Mouse (Mus musculus): ENCODE results near the gene Cnot6l. TPM values are rescaled to one million over a fixed set of nuclear protein-coding genes. Genes with fewer than 3 reads are reported as not detected.

The Cnot6l gene
- polyA plus RNA-seq, 1 experiment: 54.2 TPM

DNA sequence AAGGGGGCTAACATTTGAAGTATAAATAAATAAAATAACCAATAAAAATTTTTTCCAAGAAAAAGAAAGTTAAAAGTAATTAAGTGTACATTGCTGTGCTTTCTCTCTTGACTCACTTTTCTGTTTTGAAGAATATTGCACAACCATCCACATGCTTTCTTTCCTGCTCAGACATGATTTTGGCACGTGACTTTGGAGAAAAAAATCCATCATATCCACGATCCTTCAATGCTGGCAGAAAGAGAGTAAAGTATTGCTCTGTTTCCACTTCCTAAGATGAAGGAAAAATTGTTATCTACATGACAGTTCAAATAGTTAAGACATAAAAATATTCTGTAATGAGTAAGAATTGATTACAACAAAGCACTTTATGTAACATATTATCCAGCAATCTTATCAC lies 72.5 kb downstream of the Cnot6l start:
- TF ChIP-seq POLR2A (IDR thresholded peaks at IDR 0.05; ENCODE audit: borderline replicate concordance, low read depth, low read length) (no peak), CTCF (IDR thresholded peaks at IDR 0.05; ENCODE audit: low read depth, low read length) (no peak)

DNA sequence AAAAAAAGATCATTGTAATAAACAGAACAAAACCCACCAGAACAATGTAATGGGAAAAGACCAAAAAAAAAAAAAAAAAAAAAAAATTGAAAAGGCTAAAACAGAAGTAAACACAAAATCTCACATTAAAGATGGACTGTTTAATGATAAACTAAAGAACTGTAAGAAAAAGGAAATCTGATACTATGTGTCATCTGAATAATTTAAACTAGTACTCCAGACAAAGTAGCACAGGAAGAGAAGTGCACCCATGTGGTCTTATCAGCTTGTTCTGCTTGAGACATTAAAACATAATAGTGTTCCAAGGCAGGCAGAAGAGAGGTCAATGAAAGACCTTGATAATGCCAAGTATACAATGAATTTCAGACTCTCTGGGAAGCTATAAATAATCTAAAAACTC lies 78.6 kb downstream of the Cnot6l start:
- Histone ChIP-seq H3K4me3 (ENCODE audit: insufficient read depth, low read length) (no peak overlapping the region), H3K4me1 (ENCODE audit: control insufficient read depth, insufficient read depth, low read length) (peaks cover 5% of the 10 kb centered on the region), H3K27ac (ENCODE audit: insufficient read depth, low read depth, low read length) (no peak overlapping the region)
- TF ChIP-seq POLR2A (IDR thresholded peaks at IDR 0.05; ENCODE audit: borderline replicate concordance, low read depth, low read length) (no peak), CTCF (IDR thresholded peaks at IDR 0.05; ENCODE audit: low read depth, low read length) (no peak)

More for the DNA sequence above, 72.5 kb downstream of the Cnot6l start:
- Histone ChIP-seq H3K27ac (ENCODE audit: insufficient read depth, low read depth, low read length) (no peak overlapping the region), H3K4me3 (ENCODE audit: insufficient read depth, low read length) (no peak overlapping the region), H3K4me1 (ENCODE audit: control insufficient read depth, insufficient read depth, low read length) (peaks cover 7% of the 10 kb centered on the region)

DNA sequence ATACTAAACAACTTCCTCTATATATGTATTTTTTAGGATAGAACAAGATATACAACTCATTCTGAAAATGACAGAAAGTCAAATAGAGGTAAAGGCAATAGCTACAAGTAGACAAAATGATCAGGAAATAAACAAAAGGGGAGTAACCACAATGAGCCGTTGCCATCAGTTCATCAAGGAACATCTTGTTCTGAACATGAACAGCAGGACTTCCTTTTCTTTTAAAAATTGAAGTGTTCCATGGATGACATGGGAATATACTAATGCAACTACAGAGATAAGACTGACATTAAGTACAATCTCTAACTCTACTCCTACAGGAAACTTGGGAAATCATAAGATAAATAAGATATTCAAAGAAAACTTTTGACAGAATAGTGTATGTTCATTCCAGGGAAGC lies 84.9 kb downstream of the Cnot6l start:
- H3K4me1 ChIP-seq (ENCODE audit: control insufficient read depth, insufficient read depth, low read length): no peaks in the 10 kb centered on the region
- TF ChIP-seq POLR2A (IDR thresholded peaks at IDR 0.05; ENCODE audit: borderline replicate concordance, low read depth, low read length) (no peak), CTCF (IDR thresholded peaks at IDR 0.05; ENCODE audit: low read depth, low read length) (no peak)
- no peak overlapping the region for H3K27ac ChIP-seq (ENCODE audit: insufficient read depth, low read depth, low read length)
- H3K4me3 ChIP-seq (ENCODE audit: insufficient read depth, low read length): no peak overlapping the region

DNA sequence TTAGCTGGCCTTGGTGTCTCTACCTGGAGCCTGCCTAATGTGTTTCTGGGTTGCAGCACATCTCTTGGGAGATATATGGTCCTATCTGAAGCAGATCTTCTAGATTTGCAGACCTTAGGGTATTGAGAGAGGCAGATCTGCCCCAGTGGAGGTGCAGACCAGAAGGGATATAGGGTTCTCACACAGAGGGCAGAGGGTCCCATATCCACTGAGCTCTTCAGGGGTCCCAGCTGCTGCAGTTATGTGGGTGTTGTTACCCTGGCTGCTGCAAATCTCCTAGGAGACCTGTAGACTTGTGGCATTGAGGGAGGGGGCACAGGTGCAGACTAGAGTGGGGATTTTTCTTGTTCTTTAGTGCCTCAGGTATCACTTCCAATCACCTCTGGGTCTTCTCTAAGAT lies 98.4 kb downstream of the Cnot6l start:
- H3K4me3 ChIP-seq (ENCODE audit: insufficient read depth, low read length): no peak overlapping the region
- TF ChIP-seq CTCF (IDR thresholded peaks at IDR 0.05; ENCODE audit: low read depth, low read length) (no peak), POLR2A (IDR thresholded peaks at IDR 0.05; ENCODE audit: borderline replicate concordance, low read depth, low read length) (no peak)
- H3K27ac ChIP-seq (ENCODE audit: insufficient read depth, low read depth, low read length): no peak overlapping the region
- no peaks in the 10 kb centered on the region for H3K4me1 ChIP-seq (ENCODE audit: control insufficient read depth, insufficient read depth, low read length)

DNA sequence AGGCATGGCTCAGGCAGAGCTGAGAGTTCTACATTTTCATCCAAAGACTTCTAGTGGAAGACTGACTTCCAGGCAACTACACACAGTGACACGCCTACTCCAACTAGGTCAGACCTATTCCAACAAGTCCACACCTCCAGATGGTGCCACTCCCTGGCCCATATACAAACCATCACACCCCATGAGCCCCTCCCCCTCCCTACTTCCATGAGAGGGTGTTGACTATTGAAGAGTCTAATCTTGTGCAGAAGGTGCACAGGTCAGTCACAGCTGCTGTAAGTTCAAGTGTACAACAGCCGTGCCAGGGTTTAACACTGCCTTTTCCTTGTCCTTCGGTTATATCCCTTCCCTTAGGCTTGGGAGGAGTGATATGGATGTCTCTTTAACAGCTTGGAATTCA lies 121.5 kb downstream of the Cnot6l start:
- no peak overlapping the region for H3K27ac ChIP-seq (ENCODE audit: insufficient read depth, low read depth, low read length)
- TF ChIP-seq CTCF (IDR thresholded peaks at IDR 0.05; ENCODE audit: low read depth, low read length): no peak
- TF ChIP-seq POLR2A (IDR thresholded peaks at IDR 0.05; ENCODE audit: borderline replicate concordance, low read depth, low read length): no peak
- no peaks in the 10 kb centered on the region for H3K4me1 ChIP-seq (ENCODE audit: control insufficient read depth, insufficient read depth, low read length)

DNA sequence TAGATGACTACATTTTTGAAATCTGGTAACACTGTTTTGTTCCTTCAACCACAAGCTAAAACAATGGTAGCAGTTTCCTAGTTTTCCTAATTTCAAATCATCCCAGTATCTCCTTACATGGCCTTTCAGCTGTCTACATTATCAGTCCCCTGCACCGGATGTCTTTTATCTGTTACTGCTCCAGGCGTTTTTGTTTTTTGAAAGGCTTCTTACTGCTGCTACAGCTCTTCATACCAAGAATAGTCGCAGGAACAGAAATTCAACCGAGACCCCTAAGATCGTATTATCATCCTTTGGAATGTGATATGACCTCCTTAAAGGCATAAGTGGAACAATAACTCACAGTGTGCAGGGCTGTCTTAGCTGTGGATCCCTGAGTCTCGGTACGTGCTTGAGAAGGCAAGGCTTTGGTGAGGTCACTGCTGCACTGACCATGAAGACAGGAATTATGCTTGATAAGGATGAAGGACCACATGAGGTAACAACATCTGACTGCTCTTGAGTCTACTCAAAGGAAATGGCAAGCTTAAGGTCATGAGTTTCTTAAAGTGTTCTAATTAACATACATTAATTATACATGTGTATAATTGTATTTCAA lies 122.4 kb downstream of the Cnot6l start:
- H3K4me3 ChIP-seq (ENCODE audit: insufficient read depth, low read length): no peak overlapping the region
- no peak overlapping the region for H3K27ac ChIP-seq (ENCODE audit: insufficient read depth, low read depth, low read length)
- no peaks in the 10 kb centered on the region for H3K4me1 ChIP-seq (ENCODE audit: control insufficient read depth, insufficient read depth, low read length)
- TF ChIP-seq CTCF (IDR thresholded peaks at IDR 0.05; ENCODE audit: low read depth, low read length) (no peak), POLR2A (IDR thresholded peaks at IDR 0.05; ENCODE audit: borderline replicate concordance, low read depth, low read length) (no peak)

More for the DNA sequence above, 121.5 kb downstream of the Cnot6l start:
- no peak overlapping the region for H3K4me3 ChIP-seq (ENCODE audit: insufficient read depth, low read length)

DNA sequence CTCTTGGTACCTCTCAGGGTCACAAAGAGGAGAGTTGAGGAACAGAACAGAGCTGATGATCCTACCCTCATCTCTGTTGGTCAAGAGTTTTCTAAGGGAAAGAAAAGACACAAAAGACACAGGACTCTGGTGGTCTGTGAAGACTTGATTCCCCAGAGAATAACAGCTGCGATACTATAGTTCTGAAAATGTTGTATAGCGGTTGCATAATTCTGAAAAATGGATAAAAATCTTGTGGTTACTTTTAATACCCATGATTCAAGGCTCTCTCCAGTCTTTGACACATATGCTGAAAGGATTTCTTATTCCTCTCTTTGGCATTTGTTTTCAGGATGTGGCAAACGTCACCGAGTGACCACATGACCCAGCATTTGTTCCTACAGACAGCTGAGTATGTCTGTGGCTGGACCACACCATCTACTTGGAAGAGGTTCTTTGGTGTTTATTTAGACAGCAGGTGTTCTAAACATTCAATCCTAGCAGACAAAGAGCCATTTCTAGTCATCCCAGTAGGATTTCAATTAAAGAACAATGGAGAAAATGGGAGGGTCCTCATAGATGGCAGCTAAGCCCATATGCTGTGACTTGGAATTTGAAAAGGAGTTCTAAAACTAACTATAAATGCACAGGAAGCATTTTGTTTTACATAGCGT lies 124.7 kb downstream of the Cnot6l start:
- Histone ChIP-seq H3K27ac (ENCODE audit: insufficient read depth, low read depth, low read length) (no peak overlapping the region), H3K4me3 (ENCODE audit: insufficient read depth, low read length) (no peak overlapping the region), H3K4me1 (ENCODE audit: control insufficient read depth, insufficient read depth, low read length) (no peaks in the 10 kb centered on the region)
- TF ChIP-seq POLR2A (IDR thresholded peaks at IDR 0.05; ENCODE audit: borderline replicate concordance, low read depth, low read length): no peak
- TF ChIP-seq CTCF (IDR thresholded peaks at IDR 0.05; ENCODE audit: low read depth, low read length): no peak

DNA sequence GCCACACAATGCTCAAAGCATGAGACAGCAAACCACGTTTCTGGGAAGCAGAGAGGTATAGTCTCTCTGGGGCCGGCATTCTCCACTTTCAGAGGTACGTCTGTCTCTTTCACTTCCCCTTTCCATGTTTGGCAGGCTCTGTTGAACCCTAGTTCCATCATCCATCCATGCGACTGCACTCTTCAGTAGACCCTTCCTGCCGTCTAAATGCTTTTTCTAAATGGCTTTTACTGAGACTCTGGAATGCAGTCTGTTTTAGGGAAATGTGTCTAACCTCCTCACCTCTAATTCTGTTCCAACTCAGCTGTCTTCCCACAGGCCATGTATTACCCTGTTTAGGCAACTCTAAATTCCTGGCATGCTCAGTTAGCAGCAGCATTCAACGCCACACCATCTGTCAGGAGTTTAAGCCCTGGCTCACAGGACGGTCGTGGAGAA lies 126.3 kb downstream of the Cnot6l start:
- no peak overlapping the region for H3K4me3 ChIP-seq (ENCODE audit: insufficient read depth, low read length)
- no peaks in the 10 kb centered on the region for H3K4me1 ChIP-seq (ENCODE audit: control insufficient read depth, insufficient read depth, low read length)
- no peak overlapping the region for H3K27ac ChIP-seq (ENCODE audit: insufficient read depth, low read depth, low read length)
- TF ChIP-seq CTCF (IDR thresholded peaks at IDR 0.05; ENCODE audit: low read depth, low read length): no peak
- no peak for TF ChIP-seq POLR2A (IDR thresholded peaks at IDR 0.05; ENCODE audit: borderline replicate concordance, low read depth, low read length)

DNA sequence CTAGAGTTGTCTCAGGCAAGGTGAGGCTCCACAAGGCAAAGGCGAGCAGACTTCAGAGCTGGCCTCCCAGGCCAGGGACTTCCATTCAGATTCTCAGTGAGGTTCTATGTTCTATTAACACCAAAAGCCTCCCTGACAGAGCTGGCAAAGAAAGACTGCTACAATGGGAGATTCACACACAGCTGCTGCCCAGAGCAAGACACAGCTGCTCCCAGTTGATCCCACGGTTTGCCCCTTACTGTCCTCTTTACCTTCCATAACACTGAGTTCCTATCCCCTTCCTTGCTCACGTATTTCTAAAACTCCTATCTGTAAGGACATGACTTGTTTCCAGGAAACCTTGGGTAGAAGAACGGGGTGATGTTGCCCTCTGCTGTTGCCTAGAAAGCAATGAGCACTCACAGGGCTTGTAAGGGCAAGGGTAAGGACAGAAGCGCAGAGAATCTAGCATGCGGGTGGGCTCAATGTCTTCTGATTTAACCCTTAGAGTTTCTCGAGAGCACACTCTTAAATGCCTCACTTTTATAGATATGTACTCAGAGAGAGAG lies 127.8 kb downstream of the Cnot6l start:
- Histone ChIP-seq H3K4me3 (ENCODE audit: insufficient read depth, low read length) (no peak overlapping the region), H3K27ac (ENCODE audit: insufficient read depth, low read depth, low read length) (no peak overlapping the region), H3K4me1 (ENCODE audit: control insufficient read depth, insufficient read depth, low read length) (no peaks in the 10 kb centered on the region)
- no peak for TF ChIP-seq POLR2A (IDR thresholded peaks at IDR 0.05; ENCODE audit: borderline replicate concordance, low read depth, low read length)
- no peak for TF ChIP-seq CTCF (IDR thresholded peaks at IDR 0.05; ENCODE audit: low read depth, low read length)

DNA sequence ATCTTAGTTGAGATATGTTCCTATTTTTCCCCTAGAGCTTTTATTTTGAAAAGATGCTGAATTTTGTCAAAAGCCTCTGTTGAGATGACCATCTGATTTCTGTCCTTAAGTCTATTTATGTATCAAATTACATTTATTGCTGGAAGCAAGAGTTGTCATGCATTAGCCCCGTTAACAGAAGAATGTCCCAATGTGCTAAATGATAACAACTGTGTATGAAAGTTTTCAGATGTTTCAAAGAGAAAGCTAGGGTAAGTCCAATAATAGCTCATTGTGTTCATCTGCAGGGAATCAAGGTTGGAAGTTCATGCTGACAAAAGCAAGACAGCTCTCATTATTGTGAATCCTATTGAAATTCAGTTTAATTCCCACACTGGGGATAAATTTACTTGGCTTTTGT lies 129.9 kb downstream of the Cnot6l start:
- Histone ChIP-seq H3K4me1 (ENCODE audit: control insufficient read depth, insufficient read depth, low read length) (no peaks in the 10 kb centered on the region), H3K4me3 (ENCODE audit: insufficient read depth, low read length) (no peak overlapping the region), H3K27ac (ENCODE audit: insufficient read depth, low read depth, low read length) (no peak overlapping the region)
- TF ChIP-seq CTCF (IDR thresholded peaks at IDR 0.05; ENCODE audit: low read depth, low read length): no peak
- no peak for TF ChIP-seq POLR2A (IDR thresholded peaks at IDR 0.05; ENCODE audit: borderline replicate concordance, low read depth, low read length)
